ENCODE assay signal across 9 mouse cellular contexts in the genomic region with DNA sequence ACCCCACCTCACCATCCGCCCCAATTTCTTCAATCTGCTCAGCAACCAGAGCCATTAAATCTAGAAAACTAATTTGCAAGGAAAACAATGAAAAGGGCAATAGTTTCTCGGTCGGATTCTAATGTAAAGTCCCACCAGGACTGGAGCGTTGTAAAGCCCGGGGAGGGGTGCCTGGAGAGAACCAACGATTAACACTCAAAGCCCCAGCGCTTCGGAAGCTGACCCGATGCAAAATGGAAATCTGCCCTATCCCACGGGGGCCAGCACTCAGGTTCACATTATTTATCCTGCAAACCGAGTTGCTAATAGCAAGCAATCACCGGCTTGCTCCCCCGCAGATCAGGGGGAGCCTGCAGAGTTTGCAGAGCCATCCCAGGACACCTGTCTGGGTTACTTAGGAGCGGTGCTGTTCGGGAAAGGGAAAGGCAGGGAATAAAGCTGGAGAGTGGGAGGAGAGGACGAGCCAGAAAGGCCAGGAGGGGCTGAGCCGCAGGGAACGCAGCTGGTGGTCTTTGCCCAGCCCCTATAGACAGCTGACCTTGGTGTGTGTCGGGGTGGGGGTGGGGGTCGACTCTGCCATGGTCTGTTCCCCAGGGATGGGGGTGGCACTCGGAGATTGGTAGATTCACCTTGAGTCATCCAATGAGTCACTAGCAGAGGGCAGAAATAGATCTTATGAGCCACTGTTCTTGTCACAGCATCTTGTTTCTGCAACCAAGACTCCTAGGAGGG. TPM values are rescaled to one million over a fixed set of nuclear protein-coding genes. Genes with fewer than 3 reads are reported as not detected.
DNase-seq lines count a peak whose midpoint lies in the region; ATAC-seq and TF ChIP-seq lines count a peak whose summit lies in the region.
"Had no signal": no experiment of that assay in that cellular context is flagged by ENCODE, and none has a peak within 500 bp of the region (broad histone marks: within the 10 kb centered on the region; RNA-seq: fewer than 3 reads in every experiment).

No protein-coding gene starts in this region.

- H3K27ac ChIP-seq in cerebellum, adult 2 months (ENCODE audit: insufficient read depth, low read length): no peak overlapping the region
- no peak overlapping the region for H3K27ac ChIP-seq in embryonic facial prominence, embryonic 13.5 days
- H3K27ac ChIP-seq in left cerebral cortex, adult 2 months: peak overlapping the region; percentile 78
- H3K27ac ChIP-seq in neural tube, embryonic 15.5 days (replicated peaks): no peak overlapping the region

- no peak for TF ChIP-seq CTCF in cerebellum, adult 2 months (IDR thresholded peaks at IDR 0.05; ENCODE audit: borderline replicate concordance, insufficient read depth, low read depth, low read length)
- TF ChIP-seq CTCF in E14TG2a.4 (conservative IDR thresholded peaks at IDR 0.05; ENCODE audit: low read length): no peak
- no peak for TF ChIP-seq CTCF in left cerebral cortex, adult 2 months (IDR thresholded peaks at IDR 0.05)

- no peak overlapping the region for H3K4me3 ChIP-seq in cerebellum, adult 2 months (replicated peaks; ENCODE audit: insufficient read depth, low read depth, low read length)
- peak overlapping the region; percentile 55 for H3K4me3 ChIP-seq in E14TG2a.4 (replicated peaks; ENCODE audit: low read length)
- H3K4me3 ChIP-seq in embryonic facial prominence, embryonic 13.5 days: no peak overlapping the region
- peak overlapping the region; percentile 28 for H3K4me3 ChIP-seq in left cerebral cortex, adult 2 months
- H3K4me3 ChIP-seq in neural tube, embryonic 15.5 days (replicated peaks): no peak overlapping the region; the same call in 1 of the 2 replicates

- TF ChIP-seq POLR2A in cerebellum, adult 2 months (IDR thresholded peaks at IDR 0.05; ENCODE audit: borderline replicate concordance, insufficient read depth, low read length): no peak

- intact Hi-C loops in left cerebral cortex, adult 2 months (cut with DNase I): loop anchor here (2.0 kb wide), 1 partner anchor 83 kb away; no protein-coding TSS in a partner anchor

- 0 out of 2 replicates have a peak overlapping the region, but pooled peaks have one; percentile 22 for H3K9ac ChIP-seq in embryonic facial prominence, embryonic 13.5 days
- no peak overlapping the region for H3K9ac ChIP-seq in neural tube, embryonic 15.5 days (replicated peaks)

- H3K4me1 ChIP-seq in cerebellum, adult 2 months (ENCODE audit: control insufficient read depth, insufficient read depth, low read length): no peaks in the 10 kb centered on the region
- peaks cover 64% of the 10 kb centered on the region for H3K4me1 ChIP-seq in E14TG2a.4 (replicated peaks; ENCODE audit: low read depth, low read length)
- peaks cover 8% of the 10 kb centered on the region for H3K4me1 ChIP-seq in embryonic facial prominence, embryonic 13.5 days
- H3K4me1 ChIP-seq in neural tube, embryonic 15.5 days: peaks cover 17% of the 10 kb centered on the region

- peak; percentile 20 to 40 for DNase-seq in cerebellum, adult 2 months
- no peak for DNase-seq in cerebellum, adult 11-12 months
- peak; percentile 31 to 42 for DNase-seq in left cerebral cortex, adult 2 months (ENCODE audit: extremely low spot score in 1 of 2, low spot score in 2 of 2)
- DNase-seq in spleen, postnatal 14 days (ENCODE audit: low spot score in 2 of 2): no peak

- peaks cover 15% of the 10 kb centered on the region for H3K9me3 ChIP-seq in E14TG2a.4 (ENCODE audit: low read length)
- H3K9me3 ChIP-seq in embryonic facial prominence, embryonic 13.5 days: no peaks in the 10 kb centered on the region
- no peaks in the 10 kb centered on the region for H3K9me3 ChIP-seq in neural tube, embryonic 15.5 days (replicated peaks)

- H3K27me3 ChIP-seq in cerebellum, adult 2 months (ENCODE audit: control insufficient read depth, insufficient read depth, low read length): no peaks in the 10 kb centered on the region
- no peaks in the 10 kb centered on the region for H3K27me3 ChIP-seq in E14TG2a.4 (ENCODE audit: insufficient read depth, low read length)
- peaks cover 19% of the 10 kb centered on the region for H3K27me3 ChIP-seq in embryonic facial prominence, embryonic 13.5 days
- H3K27me3 ChIP-seq in neural tube, embryonic 15.5 days (replicated peaks): no peaks in the 10 kb centered on the region

- ATAC-seq in embryonic facial prominence, embryonic 13.5 days (ENCODE audit: insufficient number of reproducible peaks, insufficient read depth, low FRiP score, low TSS enrichment, low read depth): no peak
- ATAC-seq in neural tube, embryonic 15.5 days (ENCODE audit: low FRiP score): peak; percentile 33; the same call in 1 of the 2 replicates
- ATAC-seq in erythroid progenitor cell, adult 5-6 weeks (replicated peaks; ENCODE audit: low FRiP score, poor library complexity, severe bottlenecking): no peak

- H3K36me3 ChIP-seq in E14TG2a.4 (ENCODE audit: insufficient read depth, low read length): peaks cover 4% of the 10 kb centered on the region; the same call in 1 of the 2 replicates
- H3K36me3 ChIP-seq in embryonic facial prominence, embryonic 13.5 days: no peaks in the 10 kb centered on the region
- H3K36me3 ChIP-seq in neural tube, embryonic 15.5 days: no peaks in the 10 kb centered on the region

- peak overlapping the region; percentile 43 for H3K4me2 ChIP-seq in embryonic facial prominence, embryonic 13.5 days
- H3K4me2 ChIP-seq in neural tube, embryonic 15.5 days: peak overlapping the region; percentile 51

- 18% methylated on average over 21 of the region's 21 CpGs for WGBS in cerebellum, adult 2 months
- WGBS in embryonic facial prominence, embryonic 13.5 days: 3% methylated on average over 21 of the region's 21 CpGs
- 3% methylated on average over 21 of the region's 21 CpGs for WGBS in neural tube, embryonic 15.5 days

RNA-seq across cellular contexts. Expression of gene Atg4a-ps, which starts 37.5 kb away (rescaled TPM):
- polyA plus RNA-seq in cerebellum, adult 2 months (2012; rRNA removed): 0.07 and 0.08 TPM in 2 replicates
- polyA plus RNA-seq in embryonic facial prominence, embryonic 13.5 days (2015; fragmentation: Nextera tagmentation; extraction: Ambion mirVana): 0.17 and 0.22 TPM in 2 replicates
- 1 to 10 TPM in 1 of 2 experiments, under 1 TPM in 1; 0.18 to 1.3 TPM for total RNA-seq in left cerebral cortex, adult 2 months (2021)
- polyA plus RNA-seq in neural tube, embryonic 15.5 days (2015; fragmentation: Nextera tagmentation; extraction: Ambion mirVana): 0.14 and 0.17 TPM in 2 replicates
- 0.72 and 5.4 TPM in 2 replicates for total RNA-seq in erythroid progenitor cell, adult 5-6 weeks (2015; ENCODE audit: low replicate concordance)
- total RNA-seq in erythroid progenitor cell, adult 5-6 weeks (2017; ENCODE audit: low replicate concordance): 4.6 and 6.9 TPM in 2 replicates

RNA-seq across cellular contexts. Expression of gene Olfml3, which starts 54.4 kb away (rescaled TPM):
- 5.0 TPM in 2 replicates for polyA plus RNA-seq in cerebellum, adult 2 months (2012; rRNA removed)
- 49.5 and 52.3 TPM in 2 replicates for polyA plus RNA-seq in embryonic facial prominence, embryonic 13.5 days (2015; fragmentation: Nextera tagmentation; extraction: Ambion mirVana)
- total RNA-seq in left cerebral cortex, adult 2 months (2021): 10 to 100 TPM; 12.0 to 13.4 TPM
- polyA plus RNA-seq in neural tube, embryonic 15.5 days (2015; fragmentation: Nextera tagmentation; extraction: Ambion mirVana): 15.5 and 20.9 TPM in 2 replicates
- 1.4 and 1.7 TPM in 2 replicates for total RNA-seq in erythroid progenitor cell, adult 5-6 weeks (2015; ENCODE audit: low replicate concordance)
- 0.64 and 0.91 TPM in 2 replicates for total RNA-seq in erythroid progenitor cell, adult 5-6 weeks (2017; ENCODE audit: low replicate concordance)

RNA-seq across cellular contexts. Expression of gene Gm10964, which starts 55.8 kb away (rescaled TPM):
- polyA plus RNA-seq in cerebellum, adult 2 months (2012; rRNA removed): not detected in 2 replicates
- polyA plus RNA-seq in embryonic facial prominence, embryonic 13.5 days (2015; fragmentation: Nextera tagmentation; extraction: Ambion mirVana): not detected in 2 replicates
- total RNA-seq in left cerebral cortex, adult 2 months (2021): not detected
- not detected in 2 replicates for polyA plus RNA-seq in neural tube, embryonic 15.5 days (2015; fragmentation: Nextera tagmentation; extraction: Ambion mirVana)
- total RNA-seq in erythroid progenitor cell, adult 5-6 weeks (2015; ENCODE audit: low replicate concordance): not detected in 2 replicates
- not detected in 2 replicates for total RNA-seq in erythroid progenitor cell, adult 5-6 weeks (2017; ENCODE audit: low replicate concordance)
- polyA plus RNA-seq: gonadal fat pad, adult 2 months had no signal

Comparison
In these comparisons a context has a peak if more than half of its experiments do, and no peak if none do; other contexts are left out.
1. DNase-seq: peak in cerebellum, adult 2 months (2 of 2) and left cerebral cortex, adult 2 months (2 of 2); none in cerebellum, adult 11-12 months (single experiment) and spleen, postnatal 14 days (0 of 2).
2. H3K4me3 ChIP-seq: peak in E14TG2a.4 (single experiment) and left cerebral cortex, adult 2 months (single experiment); none in cerebellum, adult 2 months (single experiment), embryonic facial prominence, embryonic 13.5 days (single experiment) and neural tube, embryonic 15.5 days (single experiment).